Mouse (Mus musculus): ENCODE measurements around the gene Asic4.

Gene Asic4

GRCm38 (mm10) chr1:75503651-75503980 is 53.4 kb downstream of the Asic4 start:
- no peak for DNase-seq (ENCODE audit: low spot score)

- DNase-seq (ENCODE audit: low spot score), result no peak
Observed at GRCm38 (mm10) chr1:75504256-75505045, 54.2 kb downstream of the Asic4 start.

- peak; percentile 53 for DNase-seq (ENCODE audit: low spot score)
Observed at GRCm38 (mm10) chr1:75505159-75505955, 55.1 kb downstream of the Asic4 start.

GRCm38 (mm10) chr1:75505956-75506831 is 56.0 kb downstream of the Asic4 start, which contains the start of gene Obsl1:
Gene Obsl1 (minus strand): TSS chr1:75506452.
- no peak for DNase-seq (ENCODE audit: low spot score)

- DNase-seq (ENCODE audit: low spot score), result no peak
Observed at GRCm38 (mm10) chr1:75507006-75507405, 56.8 kb downstream of the Asic4 start, which contains the start of gene Inha. Gene Inha (plus strand): TSS chr1:75507077.

GRCm38 (mm10) chr1:75509586-75509985 is 59.4 kb downstream of the Asic4 start:
- no peak for DNase-seq (ENCODE audit: low spot score)

- no peak for DNase-seq (ENCODE audit: low spot score)
Observed at GRCm38 (mm10) chr1:75510154-75510553, 59.9 kb downstream of the Asic4 start.

GRCm38 (mm10) chr1:75511437-75512210 is 61.4 kb downstream of the Asic4 start:
- no peak for DNase-seq (ENCODE audit: low spot score)

- no peak for DNase-seq (ENCODE audit: low spot score)
Observed at GRCm38 (mm10) chr1:75512550-75512949, 62.3 kb downstream of the Asic4 start.

GRCm38 (mm10) chr1:75516703-75517380 is 66.6 kb downstream of the Asic4 start:
- no peak for DNase-seq (ENCODE audit: low spot score)

- DNase-seq (ENCODE audit: low spot score), result no peak
Observed at GRCm38 (mm10) chr1:75517984-75518383, 67.7 kb downstream of the Asic4 start.

- no peak for DNase-seq (ENCODE audit: low spot score)
Observed at GRCm38 (mm10) chr1:75518427-75518826, 68.2 kb downstream of the Asic4 start.

- DNase-seq (ENCODE audit: low spot score), result no peak
Observed at GRCm38 (mm10) chr1:75519576-75519975, 69.3 kb downstream of the Asic4 start.

GRCm38 (mm10) chr1:75521321-75522031 is 71.2 kb downstream of the Asic4 start, which contains the start of gene Stk11ip:
Gene Stk11ip (plus strand): TSS chr1:75521529.
- DNase-seq (ENCODE audit: low spot score), result peak; percentile 92
